Mouse (Mus musculus) heart, adult 18-20 months (tissue): ENCODE measurements around the gene Ptprn2. TPM values are rescaled to one million over a fixed set of nuclear protein-coding genes. Genes with fewer than 3 reads are reported as not detected.
A peak's percentile ranks its signal among the peaks of the same experiment; 100 is the strongest.

Experiments used
- DNase-seq, 2 experiments: peaks; one replicate each; pipeline ENCODE4 v3.0.0; 2021 to 2022; ENCODE audit warnings: mixed read lengths in 1 of 2
- total RNA-seq, 2 experiments: library from RNA; stranded (reverse); gene quantifications; 2 replicates each; pipeline ENCODE4 v1.2.3; 2021

Gene Ptprn2
- total RNA-seq, 2 experiments from 2014 or later: 0.07 to 0.18 TPM

GRCm38 (mm10) chr12:117149176-117149575, 663.7 kb downstream of the Ptprn2 start:
- no peak for DNase-seq

DNA sequence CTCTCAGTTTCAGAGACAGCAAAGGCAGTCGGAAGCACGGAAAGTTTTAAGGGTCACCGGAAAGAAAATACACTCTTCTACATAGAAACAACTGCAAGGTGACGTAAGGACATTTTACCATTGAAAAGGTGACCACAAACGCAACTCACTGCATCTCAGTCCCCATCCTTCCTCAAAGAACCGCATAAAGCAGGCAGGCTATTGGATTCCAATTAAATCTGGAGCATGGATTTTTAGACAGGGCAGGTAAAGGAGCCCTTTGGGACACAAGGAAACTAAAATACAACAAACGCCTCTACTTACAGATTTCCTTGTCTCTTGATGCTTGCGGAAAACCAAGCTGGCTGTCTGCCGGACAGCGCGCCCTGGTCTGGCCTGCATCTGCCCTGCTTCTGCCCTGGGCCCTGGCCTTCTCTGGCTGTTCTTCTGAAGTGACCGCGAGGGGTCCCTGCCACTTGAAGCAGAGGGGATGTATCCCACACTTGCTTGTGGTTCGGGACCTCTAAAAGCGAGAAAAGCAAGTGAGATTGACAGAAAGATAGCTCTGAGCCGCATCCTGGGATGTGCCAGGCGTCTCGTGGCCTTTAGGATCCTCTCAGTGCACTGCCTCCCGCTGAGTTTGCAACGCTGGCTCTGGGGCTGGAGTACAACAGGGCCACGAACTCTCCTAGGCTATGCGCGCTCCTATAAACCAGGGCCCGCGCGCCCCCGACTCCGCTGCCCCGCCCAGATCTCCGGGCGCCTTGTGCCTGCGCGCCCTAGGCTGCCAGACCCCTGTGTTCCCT, 665.3 kb downstream of the Ptprn2 start:
- no peak for DNase-seq

GRCm38 (mm10) chr12:117151611-117152010, 666.1 kb downstream of the Ptprn2 start:
- no peak for DNase-seq

DNA sequence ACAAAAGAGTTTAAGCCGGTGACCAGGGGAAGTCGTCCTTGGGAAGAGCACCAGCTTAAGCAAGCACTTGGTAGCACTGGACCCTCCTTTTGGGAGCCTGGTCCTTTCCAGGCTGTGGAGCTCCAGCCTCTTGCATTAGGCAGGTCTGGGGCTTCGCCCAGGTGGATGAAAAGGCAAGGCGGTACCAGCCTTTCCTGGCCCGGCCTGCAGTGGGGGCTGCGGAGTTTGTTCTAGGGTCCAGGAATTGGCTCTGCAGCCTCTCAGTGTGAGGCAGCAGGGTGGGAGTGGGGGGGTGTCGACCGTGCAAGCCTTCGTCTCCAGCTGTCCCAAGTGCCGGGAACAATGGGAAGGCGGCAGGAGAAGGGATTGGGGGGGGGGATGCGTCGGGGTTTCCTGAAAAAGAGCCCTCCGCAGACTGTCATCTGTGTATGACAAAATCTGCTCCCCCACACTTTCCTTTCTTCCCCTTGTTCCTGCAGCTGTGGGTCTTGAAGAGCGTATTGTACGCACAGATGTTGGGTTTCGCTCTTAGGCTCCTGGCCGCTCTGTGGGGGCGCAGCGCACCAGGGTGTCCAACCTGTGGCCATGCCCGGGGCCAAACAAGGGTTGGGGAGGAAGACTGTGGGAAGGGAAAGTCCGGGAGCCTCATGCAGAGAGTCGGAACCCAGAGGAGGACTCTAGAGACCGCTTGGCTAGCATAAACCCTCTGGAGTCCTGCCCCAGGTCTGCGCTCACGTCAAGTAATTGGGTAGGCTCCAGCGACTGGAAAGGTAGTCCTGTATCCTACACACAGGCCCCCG, 667.0 kb downstream of the Ptprn2 start:
- DNase-seq: no peak

GRCm38 (mm10) chr12:117153166-117153480, 667.6 kb downstream of the Ptprn2 start:
- DNase-seq: no peak

DNA sequence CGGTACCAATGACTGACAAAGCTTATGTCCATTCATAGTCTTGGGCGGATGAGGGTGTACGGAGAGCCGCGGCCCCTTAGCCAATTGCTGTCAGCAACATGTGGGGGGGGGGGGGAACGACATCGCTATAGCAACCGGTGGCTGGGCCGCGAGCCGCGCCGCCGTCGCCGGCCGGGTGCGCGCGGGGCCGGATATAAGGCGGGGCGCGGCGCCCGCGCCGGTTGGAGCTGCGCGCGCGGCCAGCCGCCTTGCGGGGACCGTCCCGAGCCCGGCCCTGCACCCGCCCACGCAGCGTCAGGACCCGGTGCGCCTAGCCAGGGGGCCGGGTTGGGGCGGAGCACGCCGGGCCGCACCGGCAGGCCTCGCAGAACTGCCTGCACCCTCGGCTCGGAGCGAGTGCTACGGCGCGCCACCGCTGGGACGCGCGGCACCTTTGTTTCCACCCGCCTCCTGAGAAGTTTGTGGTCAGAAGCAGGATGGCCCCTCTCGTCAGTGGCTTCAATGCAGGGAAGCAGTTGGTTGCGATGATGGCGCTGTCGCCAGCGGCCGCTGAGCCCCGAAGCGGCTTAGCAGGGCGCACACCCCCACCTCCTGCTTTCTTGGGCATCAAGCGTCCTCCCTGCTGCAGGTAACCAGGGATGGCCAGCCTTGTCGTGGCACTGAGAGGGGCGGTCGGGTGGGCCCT, 668.3 kb downstream of the Ptprn2 start:
- DNase-seq: peak; percentile 20 to 45

- no peak for DNase-seq
These were observed 669.1 kb downstream of the Ptprn2 start for GRCm38 (mm10) chr12:117154356-117155243.

GRCm38 (mm10) chr12:117155307-117156220, 670.0 kb downstream of the Ptprn2 start:
- no peak for DNase-seq

DNA sequence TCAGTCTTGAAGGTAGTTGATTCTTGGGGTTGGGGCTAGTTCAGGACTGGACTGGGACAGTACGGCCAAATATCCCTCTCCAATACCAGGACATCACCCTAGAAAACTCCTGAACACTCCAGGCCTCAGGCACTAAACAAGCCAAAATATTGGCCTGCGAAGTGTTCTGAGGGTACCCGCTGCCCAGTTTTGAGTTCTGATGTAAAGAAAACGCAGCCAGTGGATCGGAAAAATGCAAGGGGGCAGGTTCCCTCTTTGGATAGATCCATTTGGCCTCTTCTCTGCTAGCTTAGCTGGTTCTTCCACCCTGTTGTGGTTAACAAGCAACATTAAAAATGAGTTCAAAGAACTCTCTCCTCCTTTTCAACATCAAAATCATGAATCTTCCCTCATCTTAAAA, 670.7 kb downstream of the Ptprn2 start:
- DNase-seq: no peak

GRCm38 (mm10) chr12:117156786-117157185, 671.3 kb downstream of the Ptprn2 start:
- no peak for DNase-seq

- no peak for DNase-seq
These were observed 671.7 kb downstream of the Ptprn2 start for GRCm38 (mm10) chr12:117157249-117157648.

DNA sequence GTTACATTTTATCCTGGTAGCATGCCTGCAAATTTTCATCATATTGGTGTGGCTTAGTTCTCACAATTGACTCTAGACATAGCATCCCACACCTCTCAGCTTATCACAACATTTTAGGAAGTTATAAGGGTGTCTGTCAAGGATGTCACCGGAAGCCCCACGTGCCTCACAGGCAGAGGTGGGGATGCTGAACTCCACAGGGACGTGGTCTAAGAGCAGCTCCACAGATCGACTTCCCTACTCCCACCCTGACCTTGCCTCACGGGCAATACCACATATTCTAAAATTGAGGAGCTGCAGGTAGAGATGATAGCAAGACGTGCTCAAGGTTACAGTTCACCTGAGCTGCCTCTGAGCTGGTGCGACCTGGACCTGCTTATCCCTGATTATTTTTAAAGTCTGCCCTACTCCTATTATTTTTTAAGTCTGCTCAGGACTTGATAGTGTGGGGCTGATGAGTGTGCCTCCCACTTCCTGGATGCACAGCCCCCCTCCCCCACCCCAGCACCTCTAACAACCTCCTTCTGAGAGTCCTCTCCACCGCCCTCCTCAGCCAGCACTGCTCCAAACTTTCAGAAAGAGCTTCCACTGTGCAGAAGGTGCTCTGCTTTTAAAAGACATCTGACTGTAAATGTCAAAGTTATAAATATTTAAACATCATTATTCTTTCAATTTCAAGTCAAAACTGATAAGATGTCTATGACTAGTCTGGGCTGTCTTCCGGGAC, 672.3 kb downstream of the Ptprn2 start:
- DNase-seq: no peak

DNA sequence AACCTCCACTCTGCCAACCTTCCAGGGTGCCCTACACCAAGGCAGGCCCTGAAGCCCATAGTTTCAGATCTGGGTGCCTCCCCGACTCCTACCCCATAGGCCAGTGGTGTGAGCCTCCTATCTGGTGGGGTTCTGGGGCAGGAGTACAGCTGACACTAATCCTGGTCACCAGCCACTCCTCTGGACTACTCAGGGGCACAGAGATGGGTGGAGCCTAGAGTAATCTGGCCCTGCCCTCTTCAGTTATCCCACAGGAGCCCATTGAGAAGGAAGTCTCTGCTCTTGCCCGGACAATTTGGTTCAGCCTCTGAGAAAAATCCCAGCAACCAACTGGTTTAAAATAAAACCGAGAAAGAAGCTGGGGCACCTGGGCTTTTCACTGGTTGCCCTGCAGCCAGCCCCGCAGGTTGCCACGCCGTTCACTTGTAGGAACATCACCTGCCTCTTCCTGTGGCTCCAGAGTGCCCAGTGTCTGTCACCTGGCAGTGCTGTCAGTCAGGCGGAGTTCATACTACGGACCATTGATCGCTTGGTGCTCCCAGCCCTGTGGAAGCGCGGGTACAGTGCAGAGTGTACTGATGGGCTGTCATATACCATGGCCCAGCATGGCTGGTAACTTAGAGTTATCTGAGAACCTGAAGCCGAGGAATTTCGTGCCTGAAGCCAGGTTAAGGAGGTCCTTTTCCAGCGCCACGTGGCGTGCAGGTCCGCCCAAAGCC, 673.6 kb downstream of the Ptprn2 start:
- DNase-seq: no peak

- no peak for DNase-seq
These were observed 674.2 kb downstream of the Ptprn2 start for GRCm38 (mm10) chr12:117159669-117160210.

DNA sequence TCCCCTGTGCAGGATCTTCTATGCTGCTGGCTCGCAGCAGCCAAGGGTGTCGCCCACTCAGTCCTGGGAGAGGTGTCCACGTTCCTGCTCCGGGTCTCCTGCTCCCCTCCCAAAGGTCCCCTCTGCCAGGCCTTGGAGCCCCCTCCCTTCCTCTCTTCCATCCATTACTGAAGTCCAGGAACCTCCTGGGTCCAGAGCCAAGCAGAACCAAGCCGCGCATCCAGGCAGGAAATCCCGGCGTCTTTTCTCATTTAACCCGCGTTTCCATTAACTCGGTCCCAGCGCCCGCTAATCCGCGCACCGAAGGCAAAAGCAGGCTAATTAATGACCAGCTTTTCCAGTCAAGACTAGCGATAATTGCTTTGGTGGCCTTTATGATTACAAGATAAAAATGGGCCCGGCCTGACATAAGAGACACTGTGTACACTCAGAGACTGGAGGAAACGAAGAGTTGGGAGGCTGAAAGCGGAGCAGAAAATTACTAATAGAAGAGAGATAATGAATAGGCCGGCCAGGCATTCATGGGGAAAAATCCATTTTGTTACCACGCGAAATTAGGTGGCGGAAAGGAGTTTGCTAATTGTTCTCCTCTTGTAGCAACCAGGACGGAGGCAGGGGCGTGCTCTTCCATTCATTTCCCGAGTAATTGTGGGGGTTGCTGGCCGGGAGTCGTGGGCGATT, 674.8 kb downstream of the Ptprn2 start:
- DNase-seq: no peak

DNA sequence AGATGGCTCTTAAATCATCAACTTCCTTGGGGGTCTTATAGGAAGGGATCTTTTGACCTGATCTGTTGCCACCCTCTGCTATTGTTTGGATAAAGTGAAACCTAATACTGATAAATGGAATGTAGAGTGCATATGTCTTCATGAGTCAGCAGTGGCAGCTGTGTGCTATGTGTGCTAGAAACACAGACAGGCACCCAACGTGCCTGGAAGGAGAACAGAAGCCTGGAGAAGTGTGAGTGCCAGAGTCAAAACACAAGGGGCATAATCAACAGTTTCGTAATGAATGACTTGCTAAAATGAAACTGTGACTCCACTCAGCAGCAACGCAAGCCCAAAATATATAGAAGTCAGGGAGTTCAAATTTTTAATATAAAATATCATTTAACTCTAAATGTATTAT, 676.7 kb downstream of the Ptprn2 start:
- no peak for DNase-seq

GRCm38 (mm10) chr12:117163789-117164188, 678.3 kb downstream of the Ptprn2 start:
- peak in 1 of 2 experiments; percentile 10 for DNase-seq

DNA sequence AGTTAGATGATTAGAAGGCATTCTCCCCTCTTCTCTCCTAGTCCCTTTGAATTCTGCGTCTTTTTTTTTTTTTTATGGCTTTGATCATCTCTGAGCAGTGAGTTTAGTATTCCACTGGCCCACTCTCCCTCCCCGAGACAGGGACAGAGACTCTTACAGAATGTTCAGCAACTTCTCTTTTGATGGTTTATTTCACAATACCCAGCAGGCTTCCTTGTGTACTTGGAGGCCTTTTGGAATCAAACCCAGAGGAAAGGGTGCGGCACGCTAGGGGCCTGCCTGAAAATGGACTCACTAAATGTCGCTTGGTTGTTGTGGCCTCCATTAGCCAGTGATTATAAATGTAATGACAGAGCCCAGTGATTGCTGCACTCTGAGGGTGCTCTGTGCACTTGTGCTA, 680.7 kb downstream of the Ptprn2 start:
- DNase-seq: peak in 1 of 2 experiments; percentile 11

DNA sequence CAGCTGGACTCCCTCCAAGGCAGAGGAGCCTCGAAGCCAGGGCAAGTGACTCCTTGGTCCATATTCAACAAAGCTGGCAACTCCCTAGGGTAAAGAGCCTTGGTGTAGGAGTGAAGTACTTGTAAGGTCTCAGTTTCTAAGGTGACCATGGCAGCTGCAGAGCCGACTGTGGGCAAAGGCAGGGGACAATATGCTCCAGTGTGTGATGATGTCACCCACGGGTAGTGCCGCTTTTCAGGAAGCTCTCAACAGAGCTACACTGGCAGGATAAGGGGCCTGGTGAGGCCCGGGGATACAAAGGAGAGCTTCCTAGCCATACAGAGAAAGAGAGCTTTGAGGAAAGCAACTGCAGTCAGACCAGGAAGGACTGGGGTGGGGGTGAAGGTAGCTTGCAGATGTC, 684.1 kb downstream of the Ptprn2 start:
- no peak for DNase-seq
